Mouse (Mus musculus) heart, adult 18-20 months (tissue): ENCODE results near the gene Ralbp1. TPM values are rescaled to one million over a fixed set of nuclear protein-coding genes. Genes with fewer than 3 reads are reported as not detected.

Source experiments
- DNase-seq, 2 experiments: peaks; one replicate each; pipeline ENCODE4 v3.0.0; 2021 to 2022; ENCODE audit warnings: mixed read lengths in 1 of 2
- total RNA-seq, 2 experiments: library from RNA; stranded (reverse); gene quantifications; 2 replicates each; pipeline ENCODE4 v1.2.3; 2021

Ralbp1 gene
- total RNA-seq, 2 experiments from 2014 or later = 35.3 to 36.3 TPM

GRCm38 (mm10) chr17:65798446-65798845, 87.2 kb downstream of the Ralbp1 start:
- no peak for DNase-seq

Other genes with a start within 250 kb of the Ralbp1 start
- not detected for gene Txndc2, start 243.6 kb downstream of the Ralbp1 start, total RNA-seq
- gene Rab31, start 113.0 kb downstream of the Ralbp1 start, total RNA-seq = 10 to 100 TPM; 13.8 to 16.8 TPM
- 10 to 100 TPM; 41.5 to 45.5 TPM for gene Ppp4r1, start 103.2 kb downstream of the Ralbp1 start, total RNA-seq
- 10 to 100 TPM; 74.0 to 76.9 TPM for gene Twsg1, start 65.4 kb upstream of the Ralbp1 start, total RNA-seq
- gene Ankrd12, start 191.3 kb upstream of the Ralbp1 start, total RNA-seq = 10 to 100 TPM; 18.3 to 19.8 TPM
- gene Ndufv2, start 215.8 kb upstream of the Ralbp1 start, total RNA-seq = 1,000 to 10,000 TPM; 1,218 to 1,257 TPM
- 10 to 100 TPM; 22.5 to 25.0 TPM for gene Washc1, start 225.7 kb upstream of the Ralbp1 start, total RNA-seq
- 1 to 10 TPM; 1.2 to 1.5 TPM for gene Ddx11, start 237.7 kb upstream of the Ralbp1 start, total RNA-seq